8 mouse cellular contexts compared by ENCODE assay signal in the genomic region with DNA sequence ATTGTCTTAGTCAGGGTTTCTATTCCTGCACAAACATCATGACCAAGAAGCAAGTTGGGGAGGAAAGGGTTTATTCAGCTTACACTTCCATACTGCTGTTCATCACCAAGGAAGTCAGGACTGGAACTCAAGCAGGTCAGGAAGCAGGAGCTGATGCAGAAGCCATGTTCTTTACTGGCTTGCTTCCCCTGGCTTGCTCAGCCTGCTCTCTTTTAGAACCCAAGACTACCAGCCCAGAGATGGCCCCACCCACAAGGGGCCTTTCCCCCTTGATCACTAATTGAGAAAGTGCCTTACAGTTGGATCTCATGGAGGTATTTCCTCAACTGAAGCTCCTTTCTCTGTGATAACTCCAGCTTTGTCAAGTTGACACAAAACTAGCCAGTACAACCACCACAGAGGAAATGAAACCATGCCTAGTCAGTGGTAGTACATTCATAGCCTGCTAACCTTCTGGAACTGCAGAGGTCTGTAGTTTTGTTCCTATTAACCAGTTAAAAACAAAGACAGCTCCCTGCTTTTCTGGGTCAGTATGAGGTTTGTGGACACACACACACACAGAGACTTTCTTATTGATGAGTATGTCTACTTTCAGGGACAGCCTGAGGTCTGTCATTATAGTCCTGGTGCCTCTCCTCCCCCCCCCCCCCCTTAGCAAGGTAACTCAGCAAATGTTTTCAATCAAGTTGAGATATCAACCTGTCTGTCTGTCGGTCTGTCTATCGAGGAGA. TPM values are rescaled to one million over a fixed set of nuclear protein-coding genes. Genes with fewer than 3 reads are reported as not detected.
A peak's percentile ranks its signal among the peaks of the same experiment; 100 is the strongest.
DNase-seq lines count a peak whose midpoint lies in the region; ATAC-seq and TF ChIP-seq lines count a peak whose summit lies in the region.
"Not testable (repeated sequence)": the region's sequence is repeated elsewhere in the genome, so short reads cannot be mapped to it uniquely, and the experiment has no call there.

No protein-coding gene starts in this region.

- ATAC-seq in forebrain, embryonic 16.5 days; kidney, embryonic 14.5 days (ENCODE audit: low FRiP score, low TSS enrichment); liver, embryonic 12.5 days; midbrain, embryonic 11.5 days (ENCODE audit: low FRiP score): not testable (repeated sequence)

- 38% methylated on average over 2 of the region's 2 CpGs for WGBS in embryonic facial prominence, embryonic 10.5 days
- 34% methylated on average over 2 of the region's 2 CpGs for WGBS in forebrain, embryonic 16.5 days
- WGBS in hindbrain, embryonic 10.5 days: 36% methylated on average over 2 of the region's 2 CpGs
- 49% methylated on average over 2 of the region's 2 CpGs for WGBS in kidney, embryonic 14.5 days
- 17% methylated on average over 2 of the region's 2 CpGs for WGBS in liver, embryonic 12.5 days (ENCODE audit: insufficient replicate concordance)
- WGBS in midbrain, embryonic 11.5 days: 41% methylated on average over 2 of the region's 2 CpGs
- 15% methylated on average over 2 of the region's 2 CpGs for WGBS in small intestine, adult 2 months

- TF ChIP-seq CTCF in small intestine, adult 2 months (IDR thresholded peaks at IDR 0.05; ENCODE audit: extremely low read depth, insufficient read length, insufficient replicate concordance, low read depth, low read length): not testable (repeated sequence)

- peak; percentile 45 to 57 for DNase-seq in B cell, adult 2 months
- DNase-seq in embryonic facial prominence, embryonic 10.5 days (ENCODE audit: low spot score); hindbrain, embryonic 10.5 days (ENCODE audit: low spot score); midbrain, embryonic 11.5 days (ENCODE audit: low spot score, missing footprints): not testable (repeated sequence)

- H3K36me3 ChIP-seq in embryonic facial prominence, embryonic 10.5 days (replicated peaks); forebrain, embryonic 16.5 days (ENCODE audit: control insufficient read depth, insufficient read depth); hindbrain, embryonic 10.5 days; kidney, embryonic 14.5 days (ENCODE audit: control insufficient read depth, insufficient read depth, low read length); midbrain, embryonic 11.5 days (ENCODE audit: control insufficient read depth, insufficient read depth, low read length); small intestine, adult 2 months (ENCODE audit: control insufficient read depth, insufficient read depth, low read length): not testable (repeated sequence)
- H3K36me3 ChIP-seq in liver, embryonic 12.5 days: peaks cover 19% of the 10 kb centered on the region

- TF ChIP-seq POLR2A in small intestine, adult 2 months (IDR thresholded peaks at IDR 0.05; ENCODE audit: low read depth, low read length): not testable (repeated sequence)

- peak overlapping the region; percentile 62 for H3K4me2 ChIP-seq in forebrain, embryonic 16.5 days (ENCODE audit: low read length)
- peak overlapping the region; percentile 92 for H3K4me2 ChIP-seq in kidney, embryonic 14.5 days (replicated peaks; ENCODE audit: low read depth, low read length)
- H3K4me2 ChIP-seq in liver, embryonic 12.5 days: peak overlapping the region; percentile 81
- peak overlapping the region; percentile 88 for H3K4me2 ChIP-seq in midbrain, embryonic 11.5 days

- peak overlapping the region; percentile 76 for H3K4me3 ChIP-seq in embryonic facial prominence, embryonic 10.5 days
- H3K4me3 ChIP-seq in forebrain, embryonic 16.5 days (replicated peaks; ENCODE audit: low read length): peak overlapping the region; percentile 96
- peak overlapping the region; percentile 73 for H3K4me3 ChIP-seq in hindbrain, embryonic 10.5 days
- H3K4me3 ChIP-seq in kidney, embryonic 14.5 days (ENCODE audit: low read length): peak overlapping the region; percentile 61
- H3K4me3 ChIP-seq in liver, embryonic 12.5 days: peak overlapping the region; percentile 88
- peak overlapping the region; percentile 69 for H3K4me3 ChIP-seq in midbrain, embryonic 11.5 days (ENCODE audit: low read depth, low read length)
- H3K4me3 ChIP-seq in small intestine, adult 2 months (ENCODE audit: low read depth, low read length): not testable (repeated sequence)

- peaks cover 11% of the 10 kb centered on the region for H3K4me1 ChIP-seq in embryonic facial prominence, embryonic 10.5 days
- not testable (repeated sequence) for H3K4me1 ChIP-seq in forebrain, embryonic 16.5 days (replicated peaks; ENCODE audit: control insufficient read depth, insufficient read depth, low read length); kidney, embryonic 14.5 days (ENCODE audit: control insufficient read depth, insufficient read depth, low read length); midbrain, embryonic 11.5 days (ENCODE audit: control insufficient read depth, insufficient read depth, low read length); small intestine, adult 2 months (ENCODE audit: control insufficient read depth, insufficient read depth, insufficient read length, low read length)
- peaks cover 17% of the 10 kb centered on the region for H3K4me1 ChIP-seq in hindbrain, embryonic 10.5 days (replicated peaks)
- H3K4me1 ChIP-seq in liver, embryonic 12.5 days: peaks cover 54% of the 10 kb centered on the region

- peak overlapping the region; percentile 90; the same call in 1 of the 2 replicates for H3K9ac ChIP-seq in forebrain, embryonic 16.5 days (replicated peaks; ENCODE audit: low read depth, low read length)
- H3K9ac ChIP-seq in kidney, embryonic 14.5 days (ENCODE audit: low read depth, low read length): peak overlapping the region; percentile 70; the same call in 1 of the 2 replicates
- H3K9ac ChIP-seq in liver, embryonic 12.5 days: peak overlapping the region; percentile 91
- H3K9ac ChIP-seq in midbrain, embryonic 11.5 days (ENCODE audit: low read length): peak overlapping the region; percentile 80

- H3K27ac ChIP-seq in embryonic facial prominence, embryonic 10.5 days (replicated peaks): peak overlapping the region; percentile 84; the same call in 1 of the 2 replicates
- H3K27ac ChIP-seq in forebrain, embryonic 16.5 days (ENCODE audit: low read length); kidney, embryonic 14.5 days (ENCODE audit: low read depth, low read length); midbrain, embryonic 11.5 days (ENCODE audit: low read depth, low read length): not testable (repeated sequence)
- H3K27ac ChIP-seq in hindbrain, embryonic 10.5 days: peak overlapping the region; percentile 92
- H3K27ac ChIP-seq in liver, embryonic 12.5 days: peak overlapping the region; percentile 97
- H3K27ac ChIP-seq in small intestine, adult 2 months (ENCODE audit: insufficient read depth, low read depth, low read length): peak overlapping the region; percentile 66

- not testable (repeated sequence) for H3K27me3 ChIP-seq in embryonic facial prominence, embryonic 10.5 days (replicated peaks; ENCODE audit: low read depth, poor library complexity, severe bottlenecking); forebrain, embryonic 16.5 days (replicated peaks; ENCODE audit: control insufficient read depth, insufficient read depth, low read length); hindbrain, embryonic 10.5 days (ENCODE audit: insufficient read depth, poor library complexity, severe bottlenecking); kidney, embryonic 14.5 days (ENCODE audit: control insufficient read depth, insufficient read depth, low read length); liver, embryonic 12.5 days (replicated peaks); midbrain, embryonic 11.5 days (ENCODE audit: control insufficient read depth, insufficient read depth, low read length); small intestine, adult 2 months (ENCODE audit: control insufficient read depth, insufficient read depth, low read length)

- not testable (repeated sequence) for H3K9me3 ChIP-seq in embryonic facial prominence, embryonic 10.5 days; forebrain, embryonic 16.5 days (ENCODE audit: control insufficient read depth, low read length); hindbrain, embryonic 10.5 days; kidney, embryonic 14.5 days (ENCODE audit: control insufficient read depth, low read length); liver, embryonic 12.5 days (replicated peaks); midbrain, embryonic 11.5 days (ENCODE audit: control insufficient read depth, low read length)

RNA-seq across cellular contexts. Expression of gene Map3k13, which starts 0.9 kb away (rescaled TPM):
- 1.9 and 2.1 TPM in 2 replicates for polyA plus RNA-seq in embryonic facial prominence, embryonic 10.5 days (2016; fragmentation: Nextera tagmentation; extraction: Ambion mirVana)
- 5.6 and 5.7 TPM in 2 replicates for polyA plus RNA-seq in forebrain, embryonic 16.5 days (2015; fragmentation: Nextera tagmentation; extraction: Ambion mirVana)
- 2.7 and 4.1 TPM in 2 replicates for polyA plus RNA-seq in hindbrain, embryonic 10.5 days (2016; fragmentation: Nextera tagmentation; extraction: Ambion mirVana)
- 0.60 and 1.2 TPM in 2 replicates for polyA plus RNA-seq in kidney, embryonic 14.5 days (2014; fragmentation: Nextera tagmentation; extraction: Ambion mirVana)
- 0.35 and 0.41 TPM in 2 replicates for polyA plus RNA-seq in liver, embryonic 12.5 days (2016; fragmentation: Nextera tagmentation; extraction: Ambion mirVana)
- polyA plus RNA-seq in midbrain, embryonic 11.5 days (2014; fragmentation: Nextera tagmentation; extraction: Ambion mirVana): 5.1 and 7.0 TPM in 2 replicates
- polyA plus RNA-seq in small intestine, adult 2 months (2012; rRNA removed): 4.6 and 11.2 TPM in 2 replicates

RNA-seq across cellular contexts. Expression of gene Ehhadh, which starts 5.6 kb away (rescaled TPM):
- polyA plus RNA-seq in embryonic facial prominence, embryonic 10.5 days (2016; fragmentation: Nextera tagmentation; extraction: Ambion mirVana): 1.8 and 2.1 TPM in 2 replicates
- 0.83 and 1.1 TPM in 2 replicates for polyA plus RNA-seq in forebrain, embryonic 16.5 days (2015; fragmentation: Nextera tagmentation; extraction: Ambion mirVana)
- 1.5 and 1.7 TPM in 2 replicates for polyA plus RNA-seq in hindbrain, embryonic 10.5 days (2016; fragmentation: Nextera tagmentation; extraction: Ambion mirVana)
- 1.1 and 1.9 TPM in 2 replicates for polyA plus RNA-seq in kidney, embryonic 14.5 days (2014; fragmentation: Nextera tagmentation; extraction: Ambion mirVana)
- polyA plus RNA-seq in liver, embryonic 12.5 days (2016; fragmentation: Nextera tagmentation; extraction: Ambion mirVana): 5.0 TPM in 2 replicates
- 1.9 and 2.0 TPM in 2 replicates for polyA plus RNA-seq in midbrain, embryonic 11.5 days (2014; fragmentation: Nextera tagmentation; extraction: Ambion mirVana)
- 20.4 and 21.1 TPM in 2 replicates for polyA plus RNA-seq in small intestine, adult 2 months (2012; rRNA removed)
